Mouse (Mus musculus): ENCODE data around the gene Phf5a. TPM values are rescaled to one million over a fixed set of nuclear protein-coding genes. Genes with fewer than 3 reads are reported as not detected.

Gene Phf5a
- polyA plus RNA-seq, 1 experiment from 2014 or later: 157 TPM

GRCm38 (mm10) chr15:81891822-81892580 is 20.3 kb upstream of the Phf5a start:
- H3K4me3 ChIP-seq (ENCODE audit: low read depth, low read length): no peak overlapping the region
- no peaks in the 10 kb centered on the region for H3K9me3 ChIP-seq (ENCODE audit: control insufficient read depth, low read depth, low read length)
- WGBS: 89% methylated on average over 8 of the region's 8 CpGs
- no peak overlapping the region for H3K4me2 ChIP-seq (replicated peaks; ENCODE audit: low read depth, low read length)
- no peaks in the 10 kb centered on the region for H3K27me3 ChIP-seq (ENCODE audit: control insufficient read depth, insufficient read depth, low read length)
- H3K9ac ChIP-seq (replicated peaks; ENCODE audit: low read depth, low read length): no peak overlapping the region
- no peaks in the 10 kb centered on the region for H3K4me1 ChIP-seq (ENCODE audit: control insufficient read depth, insufficient read depth, low read length)
- H3K36me3 ChIP-seq (ENCODE audit: control insufficient read depth, insufficient read depth, low read length): peaks cover 54% of the 10 kb centered on the region
- ATAC-seq (ENCODE audit: insufficient number of reproducible peaks, insufficient read depth, low FRiP score, low read depth): no peak
- H3K27ac ChIP-seq (ENCODE audit: low read length): no peak overlapping the region

GRCm38 (mm10) chr15:81891140-81891802 is 19.6 kb upstream of the Phf5a start:
- no peak overlapping the region for H3K4me3 ChIP-seq (ENCODE audit: low read depth, low read length)
- H3K4me1 ChIP-seq (ENCODE audit: control insufficient read depth, insufficient read depth, low read length): no peaks in the 10 kb centered on the region
- no peak overlapping the region for H3K9ac ChIP-seq (replicated peaks; ENCODE audit: low read depth, low read length)
- WGBS: 77% methylated on average over 7 of the region's 7 CpGs
- no peak overlapping the region for H3K27ac ChIP-seq (ENCODE audit: low read length)
- no peaks in the 10 kb centered on the region for H3K9me3 ChIP-seq (ENCODE audit: control insufficient read depth, low read depth, low read length)
- H3K36me3 ChIP-seq (ENCODE audit: control insufficient read depth, insufficient read depth, low read length): peaks cover 52% of the 10 kb centered on the region
- H3K27me3 ChIP-seq (ENCODE audit: control insufficient read depth, insufficient read depth, low read length): no peaks in the 10 kb centered on the region
- ATAC-seq (ENCODE audit: insufficient number of reproducible peaks, insufficient read depth, low FRiP score, low read depth): no peak
- H3K4me2 ChIP-seq (replicated peaks; ENCODE audit: low read depth, low read length): no peak overlapping the region

- Histone ChIP-seq H3K4me1 (ENCODE audit: control insufficient read depth, insufficient read depth, low read length) (no peaks in the 10 kb centered on the region), H3K4me2 (replicated peaks; ENCODE audit: low read depth, low read length) (no peak overlapping the region), H3K4me3 (ENCODE audit: low read depth, low read length) (no peak overlapping the region), H3K9me3 (ENCODE audit: control insufficient read depth, low read depth, low read length) (no peaks in the 10 kb centered on the region), H3K36me3 (ENCODE audit: control insufficient read depth, insufficient read depth, low read length) (peaks cover 37% of the 10 kb centered on the region), H3K9ac (replicated peaks; ENCODE audit: low read depth, low read length) (no peak overlapping the region), H3K27ac (ENCODE audit: low read length) (no peak overlapping the region), H3K27me3 (ENCODE audit: control insufficient read depth, insufficient read depth, low read length) (no peaks in the 10 kb centered on the region)
- 97% methylated on average over 7 of the region's 7 CpGs for WGBS
- no peak for ATAC-seq (ENCODE audit: insufficient number of reproducible peaks, insufficient read depth, low FRiP score, low read depth)
Measured at GRCm38 (mm10) chr15:81889175-81889574, 17.5 kb upstream of the Phf5a start.

- 95% methylated on average over 6 of the region's 6 CpGs for WGBS
- ATAC-seq (ENCODE audit: insufficient number of reproducible peaks, insufficient read depth, low FRiP score, low read depth): no peak
- H3K4me3 ChIP-seq (ENCODE audit: low read depth, low read length): no peak overlapping the region
- H3K4me1 ChIP-seq (ENCODE audit: control insufficient read depth, insufficient read depth, low read length): no peaks in the 10 kb centered on the region
- no peak overlapping the region for H3K9ac ChIP-seq (replicated peaks; ENCODE audit: low read depth, low read length)
- H3K9me3 ChIP-seq (ENCODE audit: control insufficient read depth, low read depth, low read length): no peaks in the 10 kb centered on the region
- H3K27ac ChIP-seq (ENCODE audit: low read length): no peak overlapping the region
- H3K36me3 ChIP-seq (ENCODE audit: control insufficient read depth, insufficient read depth, low read length): peaks cover 24% of the 10 kb centered on the region
- H3K4me2 ChIP-seq (replicated peaks; ENCODE audit: low read depth, low read length): no peak overlapping the region
- no peaks in the 10 kb centered on the region for H3K27me3 ChIP-seq (ENCODE audit: control insufficient read depth, insufficient read depth, low read length)
Measured at GRCm38 (mm10) chr15:81886795-81887550, 15.3 kb upstream of the Phf5a start.

- no peak overlapping the region for H3K4me3 ChIP-seq (ENCODE audit: low read depth, low read length)
- H3K9me3 ChIP-seq (ENCODE audit: control insufficient read depth, low read depth, low read length): no peaks in the 10 kb centered on the region
- 94% methylated on average over 3 of the region's 3 CpGs for WGBS
- no peaks in the 10 kb centered on the region for H3K4me1 ChIP-seq (ENCODE audit: control insufficient read depth, insufficient read depth, low read length)
- no peak overlapping the region for H3K27ac ChIP-seq (ENCODE audit: low read length)
- H3K9ac ChIP-seq (replicated peaks; ENCODE audit: low read depth, low read length): no peak overlapping the region
- ATAC-seq (ENCODE audit: insufficient number of reproducible peaks, insufficient read depth, low FRiP score, low read depth): no peak
- no peak overlapping the region for H3K4me2 ChIP-seq (replicated peaks; ENCODE audit: low read depth, low read length)
- no peaks in the 10 kb centered on the region for H3K27me3 ChIP-seq (ENCODE audit: control insufficient read depth, insufficient read depth, low read length)
- peaks cover 15% of the 10 kb centered on the region for H3K36me3 ChIP-seq (ENCODE audit: control insufficient read depth, insufficient read depth, low read length)
Measured at GRCm38 (mm10) chr15:81885418-81885934, 13.8 kb upstream of the Phf5a start.

GRCm38 (mm10) chr15:81882348-81882747 is 10.6 kb upstream of the Phf5a start:
- Histone ChIP-seq H3K4me2 (replicated peaks; ENCODE audit: low read depth, low read length) (no peak overlapping the region), H3K4me1 (ENCODE audit: control insufficient read depth, insufficient read depth, low read length) (no peaks in the 10 kb centered on the region), H3K27me3 (ENCODE audit: control insufficient read depth, insufficient read depth, low read length) (no peaks in the 10 kb centered on the region), H3K36me3 (ENCODE audit: control insufficient read depth, insufficient read depth, low read length) (no peaks in the 10 kb centered on the region), H3K9ac (replicated peaks; ENCODE audit: low read depth, low read length) (no peak overlapping the region), H3K9me3 (ENCODE audit: control insufficient read depth, low read depth, low read length) (no peaks in the 10 kb centered on the region), H3K4me3 (ENCODE audit: low read depth, low read length) (no peak overlapping the region), H3K27ac (ENCODE audit: low read length) (no peak overlapping the region)
- WGBS: 88% methylated on average over 3 of the region's 3 CpGs
- ATAC-seq (ENCODE audit: insufficient number of reproducible peaks, insufficient read depth, low FRiP score, low read depth): no peak

GRCm38 (mm10) chr15:81879531-81880401 is 8.1 kb upstream of the Phf5a start:
- Histone ChIP-seq H3K4me2 (replicated peaks; ENCODE audit: low read depth, low read length) (no peak overlapping the region), H3K36me3 (ENCODE audit: control insufficient read depth, insufficient read depth, low read length) (no peaks in the 10 kb centered on the region), H3K4me1 (ENCODE audit: control insufficient read depth, insufficient read depth, low read length) (no peaks in the 10 kb centered on the region), H3K27ac (ENCODE audit: low read length) (no peak overlapping the region), H3K9ac (replicated peaks; ENCODE audit: low read depth, low read length) (no peak overlapping the region), H3K9me3 (ENCODE audit: control insufficient read depth, low read depth, low read length) (no peaks in the 10 kb centered on the region), H3K27me3 (ENCODE audit: control insufficient read depth, insufficient read depth, low read length) (no peaks in the 10 kb centered on the region), H3K4me3 (ENCODE audit: low read depth, low read length) (no peak overlapping the region)
- ATAC-seq (ENCODE audit: insufficient number of reproducible peaks, insufficient read depth, low FRiP score, low read depth): no peak
- WGBS: 63% methylated on average over 5 of the region's 5 CpGs

Data from stomach, embryonic 14.5 days (tissue).